Mouse (Mus musculus) liver, embryonic 12.5 days (tissue): ENCODE results near the gene Relch. TPM values are rescaled to one million over a fixed set of nuclear protein-coding genes. Genes with fewer than 3 reads are reported as not detected.

Source experiments
- ATAC-seq: fragments of 200-750 bp; cut with Nextera tagmentation; 2 replicates; pipeline ENCODE4 v1.8.0; 2017; ENCODE audit warnings: moderate number of reproducible peaks, mild to moderate bottlenecking, moderate library complexity
- H3K27ac ChIP-seq: fragments of 300-500 bp; sonication (generic); 2 replicates; pipeline ENCODE4 v1.5.1; 2016; ENCODE audit warnings: mild to moderate bottlenecking
- H3K27me3 ChIP-seq: fragments of 300-500 bp; sonication (generic); replicated peaks from 2 replicates; pipeline ENCODE4 v1.6.1; 2016; ENCODE audit warnings: mild to moderate bottlenecking, moderate library complexity
- H3K36me3 ChIP-seq: fragments of 300-500 bp; sonication (generic); 2 replicates; pipeline ENCODE4 v1.6.1; 2016; ENCODE audit warnings: mild to moderate bottlenecking, moderate library complexity
- H3K4me1 ChIP-seq: fragments of 300-500 bp; sonication (generic); 2 replicates; pipeline ENCODE4 v1.6.1; 2016
- H3K4me2 ChIP-seq: fragments of 300-500 bp; sonication (generic); 2 replicates; pipeline ENCODE4 v1.6.1; 2016; ENCODE audit warnings: mild to moderate bottlenecking, moderate library complexity
- H3K4me3 ChIP-seq: fragments of 300-500 bp; sonication (generic); 2 replicates; pipeline ENCODE4 v1.5.1; 2016; ENCODE audit warnings: mild to moderate bottlenecking, moderate library complexity
- H3K9ac ChIP-seq: fragments of 300-500 bp; sonication (generic); 2 replicates; pipeline ENCODE4 v1.6.1; 2016; ENCODE audit warnings: mild to moderate bottlenecking, moderate library complexity
- H3K9me3 ChIP-seq: fragments of 300-500 bp; sonication (generic); replicated peaks from 2 replicates; pipeline ENCODE4 v1.6.1; 2016; ENCODE audit warnings: mild to moderate bottlenecking, moderate library complexity
- WGBS: fragments of 180-500 bp; shearing (Covaris S2); methylation state at CpG from one replicate; pipeline ENCODE4 v1.1.7; 2016; ENCODE audit not compliant: insufficient replicate concordance; 5-methylcytosine and 5-hydroxymethylcytosine counted together
- polyA plus RNA-seq: library from polyadenylated mRNA; unstranded; fragments of >200 nt; fragmentation: Nextera tagmentation; extraction: Ambion mirVana; gene quantifications from 2 replicates; pipeline ENCODE4 v1.2.1, GENCODE M21; 2016

Gene Relch
- polyA plus RNA-seq, 1 experiment from 2014 or later: 19.1 TPM

DNA sequence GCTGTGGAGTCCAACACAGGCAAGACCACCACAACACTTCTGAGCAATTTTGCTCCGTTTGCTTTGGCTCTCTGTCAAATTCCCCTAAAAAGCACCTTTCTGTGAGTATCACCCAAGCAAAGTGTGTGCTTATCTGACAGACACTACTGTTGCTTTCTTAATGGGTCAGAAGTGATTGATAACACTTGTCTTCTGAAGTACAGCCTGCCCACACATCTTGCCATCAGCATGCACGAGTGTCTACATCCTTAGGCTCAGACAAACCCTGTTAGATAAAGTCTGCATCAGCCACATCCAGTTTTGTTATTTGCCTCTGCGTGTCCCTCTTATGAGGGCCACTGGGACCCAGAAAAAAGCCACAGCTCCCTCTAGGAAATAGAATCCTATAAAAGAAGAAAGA is 140.6 kb downstream of the Relch start:
- Histone ChIP-seq H3K36me3 (no peaks in the 10 kb centered on the region), H3K27ac (no peak overlapping the region), H3K27me3 (no peaks in the 10 kb centered on the region), H3K9ac (no peak overlapping the region), H3K4me3 (no peak overlapping the region), H3K9me3 (no peaks in the 10 kb centered on the region), H3K4me2 (no peak overlapping the region), H3K4me1 (peaks cover 32% of the 10 kb centered on the region)
- peak; percentile 46; the same call in 1 of the 2 replicates for ATAC-seq
- 25% methylated on average over 3 of the region's 3 CpGs for WGBS

Other genes with a start within 250 kb of the Relch start
- 9.5 and 9.7 TPM in 2 replicates for gene Pign, start 184 bp upstream of the Relch start, polyA plus RNA-seq
- gene Tnfrsf11a, start 116.9 kb downstream of the Relch start, polyA plus RNA-seq: 0.47 and 0.63 TPM in 2 replicates